Comparison of ENCODE assay signal across 13 mouse cellular contexts in genomic region chr14:86662846-86663245, GRCm38 (mm10).
"Had no signal": no experiment of that assay in that cellular context is flagged by ENCODE, and none has a peak within 500 bp of the region (broad histone marks: within the 10 kb centered on the region; RNA-seq: fewer than 3 reads in every experiment).

No protein-coding gene starts in this region.

- DNase-seq: gastrocnemius, adult 2 months; gastrocnemius, postnatal 10 days; gastrocnemius, postnatal 25 days; heart, adult 18-20 months; heart, postnatal 10 days; heart, postnatal 4 days; kidney, adult 18-20 months; kidney, adult 8-10 months; kidney, postnatal 10 days; kidney, postnatal 25 days; kidney, postnatal 4 days; liver; liver, embryonic 13.5 days had no signal
